Mouse (Mus musculus): ENCODE measurements at regions not wholly inside any gene's neighbourhood (a gene's known extent, or its start where the extent isn't known, plus 50 kb on each side); places are given as distances from the start of the nearest gene placed in this dataset.

- peak; percentile 54 for DNase-seq
Measured at GRCm38 (mm10) chr16:91156506-91156905, 61.6 kb upstream of the 4932438H23Rik start.

- DNase-seq: peak; percentile 71
Measured at GRCm38 (mm10) chr16:91160679-91161078, 64.6 kb upstream of the Olig2 start.

- DNase-seq: no peak
Measured at GRCm38 (mm10) chr16:91161616-91162015, 63.6 kb upstream of the Olig2 start.

- DNase-seq: no peak
Measured at GRCm38 (mm10) chr16:91162381-91162780, 62.9 kb upstream of the Olig2 start.

GRCm38 (mm10) chr16:91165906-91166305, 59.4 kb upstream of the Olig2 start:
- DNase-seq: no peak

- peak; percentile 71 for DNase-seq
Measured at GRCm38 (mm10) chr16:91166866-91167265, 58.4 kb upstream of the Olig2 start.

- no peak for DNase-seq
Measured at GRCm38 (mm10) chr16:91168398-91168797, 56.9 kb upstream of the Olig2 start.

GRCm38 (mm10) chr16:91169829-91170228, 55.4 kb upstream of the Olig2 start:
- peak; percentile 70 for DNase-seq

- peak; percentile 22 for DNase-seq
Measured at GRCm38 (mm10) chr16:91171911-91172440, 53.3 kb upstream of the Olig2 start.

- no peak for DNase-seq
Measured at GRCm38 (mm10) chr16:91172510-91172909, 52.7 kb upstream of the Olig2 start.

GRCm38 (mm10) chr16:91173241-91173640, 52.0 kb upstream of the Olig2 start:
- peak; percentile 61 for DNase-seq

GRCm38 (mm10) chr16:91173870-91174278, 51.4 kb upstream of the Olig2 start:
- DNase-seq: peak; percentile 36

GRCm38 (mm10) chr16:91174401-91174800, 50.9 kb upstream of the Olig2 start:
- DNase-seq: no peak

All from embryo, embryonic 11 days (tissue).